Mouse (Mus musculus) layer of hippocampus, adult 9-11 months (tissue): ENCODE results near the gene B3galt6.

ENCODE experiments used
- DNase-seq: peaks from one replicate; pipeline ENCODE4 v3.0.0; 2022

B3galt6 gene

DNA sequence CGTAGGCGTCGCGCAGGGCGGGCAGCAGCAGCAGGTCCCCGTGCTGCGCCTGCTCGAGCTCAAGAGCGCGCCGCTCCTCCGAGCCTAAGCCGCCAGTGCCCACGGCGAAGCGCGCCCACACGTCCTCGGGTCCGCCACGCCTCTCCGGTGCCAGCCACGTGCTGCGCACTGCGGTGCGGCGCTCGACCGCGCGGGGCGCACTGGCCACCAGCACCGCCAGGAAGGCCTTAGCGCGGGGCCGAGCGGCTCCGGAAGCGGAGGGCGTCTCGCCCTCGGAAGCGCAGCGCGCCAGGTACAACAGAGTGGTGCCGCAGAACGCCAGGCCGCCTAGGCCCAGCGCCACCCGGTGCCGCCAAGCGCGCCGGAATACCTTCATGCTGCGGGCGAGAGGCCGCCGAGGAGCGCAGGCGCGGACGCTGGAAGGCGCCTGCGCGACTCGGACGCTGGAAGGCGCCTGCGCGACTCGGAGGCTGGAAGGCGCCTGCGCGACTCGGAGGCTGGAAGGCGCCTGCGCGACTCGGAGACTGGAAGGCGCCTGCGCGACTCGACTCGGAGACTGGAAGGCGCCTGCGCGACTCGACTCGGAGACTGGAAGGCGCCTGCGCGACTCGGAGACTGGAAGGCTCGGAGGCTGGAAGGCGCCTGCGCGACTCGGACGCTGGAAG, at the start of gene B3galt6, which contains the start of gene Sdf4:
B3galt6 (minus strand) TSS at position 409 of the 665 bp plus-strand sequence.
Sdf4 (plus strand) TSS at position 632 of the 665 bp plus-strand sequence.
- DNase-seq = peak; percentile 89

DNA sequence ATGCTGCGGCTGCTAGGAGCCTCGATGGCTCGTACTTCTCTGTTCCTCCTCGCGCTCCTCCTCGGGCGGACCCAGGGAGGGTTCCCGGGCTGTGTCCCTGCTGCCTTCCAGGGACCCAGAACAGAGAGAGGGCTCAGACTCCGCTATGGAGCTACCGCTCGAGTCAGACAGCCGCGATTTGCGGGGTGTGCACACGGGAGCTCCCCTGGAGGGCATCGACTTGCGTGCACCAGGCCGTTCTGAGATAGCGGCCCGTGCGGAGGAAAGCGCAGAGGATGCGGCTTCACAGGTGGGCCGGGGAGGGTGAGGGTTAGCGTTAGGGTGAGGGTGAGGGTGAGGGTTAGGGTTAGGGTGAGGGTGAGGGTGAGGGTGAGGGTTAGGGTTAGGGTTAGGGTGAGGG, 42.5 kb upstream of the B3galt6 start:
- no peak for DNase-seq

DNA sequence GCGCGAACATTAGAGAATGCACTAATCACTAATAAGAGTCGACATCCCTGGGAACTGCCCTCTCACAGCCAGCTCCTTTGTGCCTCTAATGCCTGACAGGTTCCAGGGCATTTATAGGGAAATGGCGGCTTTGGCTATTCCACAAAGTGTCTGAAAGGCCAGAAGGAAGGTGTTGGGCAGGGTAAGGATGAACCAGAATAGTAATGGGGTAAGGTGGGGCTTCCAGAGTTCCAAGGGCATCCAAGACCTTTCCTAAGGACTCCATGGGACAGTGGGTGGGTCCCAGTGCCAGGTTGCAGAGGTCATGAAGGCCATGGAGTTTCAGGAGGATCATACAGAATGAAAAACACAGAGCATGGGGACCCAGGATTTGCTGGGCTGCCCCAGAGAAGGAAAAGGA, 41.9 kb upstream of the B3galt6 start:
- no peak for DNase-seq

GRCm38 (mm10) chr4:156033476-156034119, 41.1 kb upstream of the B3galt6 start:
- DNase-seq = no peak

GRCm38 (mm10) chr4:156032856-156033255, 40.4 kb upstream of the B3galt6 start:
- DNase-seq = no peak

- DNase-seq = peak; percentile 87
Measured at GRCm38 (mm10) chr4:156031593-156032391, 39.3 kb upstream of the B3galt6 start.

- no peak for DNase-seq
Measured at GRCm38 (mm10) chr4:156031255-156031592, 38.8 kb upstream of the B3galt6 start.

DNA sequence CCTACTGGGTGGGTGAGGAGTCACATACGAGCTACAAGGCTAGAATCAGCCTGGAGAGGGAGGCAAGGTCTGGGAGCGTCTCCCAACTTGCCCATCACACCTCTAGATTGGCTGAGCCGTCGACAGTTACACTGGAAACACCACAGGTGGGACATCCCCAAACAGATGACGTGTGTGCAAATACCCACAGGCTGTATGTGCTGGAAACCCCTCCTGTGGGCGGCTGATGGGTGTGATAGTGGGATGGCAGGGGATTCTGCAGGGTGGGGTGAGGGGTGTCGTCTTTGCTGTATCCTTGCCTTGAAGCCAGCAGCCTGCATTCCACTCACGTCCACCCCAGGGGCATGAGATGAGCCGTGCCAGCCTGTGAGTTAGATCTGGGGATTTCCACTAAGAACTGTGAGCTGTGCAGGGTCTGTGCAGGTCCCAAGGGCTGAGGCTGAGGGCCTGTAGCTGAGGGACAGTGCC, 38.2 kb upstream of the B3galt6 start:
- no peak for DNase-seq

- no peak for DNase-seq
Measured at GRCm38 (mm10) chr4:156028580-156028979, 36.1 kb upstream of the B3galt6 start.

GRCm38 (mm10) chr4:156026013-156026412, 33.6 kb upstream of the B3galt6 start, which contains the start of gene Tnfrsf18:
Tnfrsf18 (plus strand) TSS chr4:156026164.
- DNase-seq = peak; percentile 30

- no peak for DNase-seq
Measured at GRCm38 (mm10) chr4:156024184-156024583, 31.7 kb upstream of the B3galt6 start.

DNA sequence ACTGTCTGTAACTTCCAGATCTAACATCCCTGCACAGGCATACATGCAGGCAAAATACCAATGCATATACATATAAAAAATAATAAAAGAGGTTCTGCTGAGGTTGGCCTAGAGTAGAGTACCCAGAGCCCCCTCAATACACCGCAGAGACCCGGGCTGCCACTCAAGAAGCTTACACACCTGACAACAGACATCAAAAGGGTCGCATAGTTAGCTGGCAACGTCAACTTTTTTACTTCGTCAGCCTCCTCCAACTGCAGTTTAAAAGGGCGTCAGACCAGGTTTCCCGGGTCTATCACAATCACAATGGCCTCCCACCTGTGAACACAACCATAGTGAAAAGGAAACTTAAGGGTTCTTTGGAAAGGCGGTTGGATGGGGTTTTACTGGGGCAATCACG, 31.1 kb upstream of the B3galt6 start:
- no peak for DNase-seq

GRCm38 (mm10) chr4:156021942-156022419, 29.5 kb upstream of the B3galt6 start:
- DNase-seq = no peak

DNA sequence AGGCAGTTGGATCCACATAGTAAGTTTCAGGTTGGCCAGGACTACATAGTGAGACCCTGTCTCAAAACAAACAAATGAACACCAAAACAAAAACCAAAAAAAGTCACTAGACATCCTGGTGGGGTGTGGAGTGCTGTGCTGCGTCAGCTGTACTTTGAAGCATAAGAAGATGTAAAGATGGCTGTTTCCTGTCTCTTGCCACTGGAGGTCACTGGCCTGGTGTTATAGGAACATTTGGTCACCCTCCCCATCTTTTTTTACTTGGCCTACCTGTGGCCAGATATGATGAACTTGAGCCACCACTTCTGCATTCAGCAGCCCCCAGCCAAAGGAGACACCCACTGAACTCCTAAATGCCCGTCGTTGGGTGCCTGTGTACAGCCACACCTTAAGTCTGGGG, 28.9 kb upstream of the B3galt6 start:
- DNase-seq = no peak

DNA sequence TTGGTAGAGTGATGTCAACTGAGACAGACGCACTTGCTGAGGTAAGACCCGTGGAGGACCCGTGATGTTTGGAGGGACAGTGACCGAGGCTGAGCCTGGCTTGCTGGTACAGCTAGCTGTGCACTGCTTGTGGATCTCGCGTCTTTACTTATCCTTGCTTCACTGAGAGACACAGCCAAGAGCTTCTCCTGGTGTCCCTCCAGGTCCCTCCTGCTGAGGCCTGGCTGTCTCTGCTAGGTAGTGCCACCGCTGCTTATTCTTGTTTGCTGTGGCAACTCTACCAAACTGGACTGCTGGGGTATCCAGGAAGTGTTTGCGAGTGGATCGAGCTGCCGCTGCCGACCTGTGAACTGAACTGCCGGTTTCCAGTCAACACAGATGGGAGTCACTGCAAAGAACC, 27.3 kb upstream of the B3galt6 start:
- no peak for DNase-seq

- DNase-seq = no peak
Measured at GRCm38 (mm10) chr4:156014436-156014835, 22.0 kb upstream of the B3galt6 start.

- DNase-seq = peak; percentile 23
Measured at GRCm38 (mm10) chr4:156013637-156014036, 21.2 kb upstream of the B3galt6 start, which contains the start of gene Tnfrsf4. Tnfrsf4 (plus strand) TSS chr4:156013843.

DNA sequence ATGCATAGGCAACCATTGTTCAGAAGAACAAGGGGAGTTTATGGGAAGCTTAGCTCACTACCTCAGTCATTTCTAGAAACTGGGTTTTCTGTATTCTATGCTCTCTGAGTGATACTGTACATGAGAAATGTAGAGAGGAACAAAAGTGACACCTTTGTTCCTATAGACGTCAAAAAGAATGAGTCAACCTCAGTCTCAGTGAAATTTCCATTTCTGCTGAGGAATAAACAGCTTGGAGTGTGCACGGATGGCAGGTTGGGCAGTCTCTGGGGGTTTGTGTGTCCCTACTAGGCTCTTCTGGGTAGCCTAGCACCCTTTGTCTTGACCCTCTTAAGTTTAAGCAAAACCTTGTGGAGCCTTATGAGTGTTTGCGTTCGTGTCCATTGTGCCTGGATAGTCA, 15.9 kb upstream of the B3galt6 start:
- no peak for DNase-seq

- DNase-seq = no peak
Measured at GRCm38 (mm10) chr4:156004109-156004508, 11.7 kb upstream of the B3galt6 start.

DNA sequence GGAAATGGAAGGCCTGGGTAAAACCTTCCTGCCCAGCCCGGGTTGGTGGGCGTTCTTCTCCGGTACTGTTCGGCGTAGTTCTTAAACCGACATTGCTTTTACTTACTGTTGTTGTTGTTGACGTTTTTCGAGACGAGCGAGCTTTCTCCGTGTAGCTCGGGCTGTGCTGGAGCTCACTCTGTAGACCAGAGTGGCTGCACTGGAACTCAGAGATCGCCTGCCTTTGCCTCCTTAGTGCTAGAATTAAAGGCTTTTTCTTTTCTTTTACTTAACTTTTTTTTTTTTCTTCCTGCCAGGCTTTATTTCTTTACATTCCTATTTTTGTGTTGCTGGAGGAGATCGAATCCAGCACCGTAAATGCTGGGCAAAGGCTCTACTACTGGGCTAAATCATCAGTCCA, 1.2 kb upstream of the B3galt6 start:
- no peak for DNase-seq

DNA sequence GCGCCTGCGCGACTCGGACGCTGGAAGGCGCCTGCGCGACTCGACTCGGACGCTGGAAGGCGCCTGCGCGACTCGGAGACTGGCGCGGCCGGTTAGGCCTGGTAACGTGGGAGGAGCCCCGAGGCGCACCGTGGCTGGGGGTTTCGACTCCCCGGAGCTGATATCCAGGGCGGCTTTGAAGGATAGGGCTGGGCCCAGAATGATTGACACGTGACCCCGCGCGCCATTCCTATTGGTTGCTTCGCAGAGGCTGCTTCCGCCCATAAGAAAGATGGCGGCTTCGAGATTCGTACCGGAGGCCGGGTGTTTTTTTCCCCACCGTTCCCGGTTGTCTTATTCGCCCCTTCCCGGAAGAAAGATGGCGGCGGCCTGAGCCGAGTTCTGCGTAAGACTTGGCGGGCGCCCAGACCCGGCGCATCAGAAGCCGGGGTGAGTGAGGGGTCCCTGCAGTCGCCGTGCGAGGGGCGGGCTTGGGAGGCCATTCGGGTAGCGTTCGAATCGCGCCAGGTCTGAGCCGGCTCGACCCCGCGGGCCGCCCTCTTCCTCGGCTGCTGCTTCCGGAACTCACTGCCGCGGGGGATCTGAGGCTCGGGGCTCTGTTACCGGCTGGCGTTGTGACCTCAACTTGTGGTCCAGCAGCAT, 578 bp upstream of the B3galt6 start:
- DNase-seq = peak; percentile 96

GRCm38 (mm10) chr4:155991908-155992230, 580 bp downstream of the B3galt6 start:
- DNase-seq = peak; percentile 61
